Mouse (Mus musculus) CD4-positive, CD25-positive, alpha-beta regulatory T cell (primary cell): Measurements from ENCODE around the gene Tmem37. TPM values are rescaled to one million over a fixed set of nuclear protein-coding genes. Genes with fewer than 3 reads are reported as not detected.

Experiments used
- polyA plus RNA-seq: library from polyadenylated mRNA; unstranded; fragments of 100-300 nt; shearing (Covaris generic); gene quantifications from one replicate; pipeline ENCODE4 v1.2.1, GENCODE M21; 2017

Gene Tmem37
- 1.1 TPM for polyA plus RNA-seq

GRCm38 (mm10) chr1:120073519-120074306 lies at the start of gene Tmem37:
Tmem37 (minus strand) TSS chr1:120074074.

GRCm38 (mm10) chr1:120120969-120121811 lies 47.3 kb upstream of the Tmem37 start, which contains the start of the genes Dbi and 3110009E18Rik:
Dbi (minus strand) TSS chr1:120121078.
3110009E18Rik (plus strand) TSS chr1:120121187.

Other genes with a start within 250 kb of the Tmem37 start
- 12.2 TPM for gene Ptpn4, start 236.5 kb downstream of the Tmem37 start, polyA plus RNA-seq
- gene Tmem177, start 160.9 kb downstream of the Tmem37 start, polyA plus RNA-seq = 5.9 TPM
- gene Cfap221, start 76.8 kb downstream of the Tmem37 start, polyA plus RNA-seq = not detected
- 0.25 TPM for gene Sctr, start 67.2 kb downstream of the Tmem37 start, polyA plus RNA-seq
- gene Dbi, start 47.0 kb upstream of the Tmem37 start, polyA plus RNA-seq = 147 TPM
- gene 3110009E18Rik, start 47.1 kb upstream of the Tmem37 start, polyA plus RNA-seq = 27.6 TPM
- gene Steap3, start 198.6 kb upstream of the Tmem37 start, polyA plus RNA-seq = 0.18 TPM